Mouse (Mus musculus) CH12.LX (cell line): Measurements from ENCODE around the gene Trnp1. TPM values are rescaled to one million over a fixed set of nuclear protein-coding genes. Genes with fewer than 3 reads are reported as not detected.
A peak's percentile ranks its signal among the peaks of the same experiment; 100 is the strongest.

Experiments used
- DNase-seq: peaks from one replicate; pipeline ENCODE4 v3.0.0-alpha.2; 2013; ENCODE audit errors: extremely low read depth
- H3K27ac ChIP-seq: 2 replicates; pipeline ENCODE4 v1.5.1; 2012; ENCODE audit warnings: low read depth, mild to moderate bottlenecking, control low read depth, moderate library complexity; ENCODE audit not compliant: insufficient read depth
- H3K27me3 ChIP-seq: replicated peaks from 2 replicates; pipeline ENCODE3; 2012; ENCODE audit warnings: inconsistent platforms
- H3K36me3 ChIP-seq, 2 experiments: replicated peaks in 1 of 2; 2 replicates each; pipeline versions ENCODE3 to v1.6.1; 2012; ENCODE audit warnings: inconsistent platforms in 1 of 2, low read length in 1 of 2, mild to moderate bottlenecking in 1 of 2, mixed read lengths in 1 of 2, moderate library complexity in 1 of 2; ENCODE audit not compliant: control insufficient read depth in 1 of 2, insufficient read depth in 1 of 2
- H3K4me1 ChIP-seq, 2 experiments: 2 replicates each; pipeline ENCODE4 v1.6.1; 2012; ENCODE audit warnings: inconsistent platforms in 1 of 2, moderate library complexity in 1 of 2; ENCODE audit not compliant: insufficient read depth in 2 of 2, control insufficient read depth in 1 of 2
- H3K4me2 ChIP-seq: 2 replicates; pipeline ENCODE4 v1.6.1; 2012; ENCODE audit warnings: low read depth, mild to moderate bottlenecking, control low read depth; ENCODE audit not compliant: poor library complexity, insufficient read depth, severe bottlenecking
- H3K4me3 ChIP-seq, 3 experiments: fragments of 150-350 bp in 1 of 3; sonication (generic) in 1 of 3; replicated peaks in 1 of 3; 2 replicates each; pipeline versions ENCODE3 to v1.5.1; 2011 to 2012; ENCODE audit warnings: low read depth in 2 of 3, low read length in 2 of 3, mild to moderate bottlenecking in 2 of 3, moderate library complexity in 2 of 3, control low read depth in 1 of 3, improper control_type of control experiment in 1 of 3, inconsistent platforms in 1 of 3, mixed read lengths in 1 of 3; ENCODE audit not compliant: poor library complexity in 1 of 3
- H3K79me2 ChIP-seq: replicated peaks from 2 replicates; pipeline ENCODE4 v1.6.1; 2012; ENCODE audit warnings: mild to moderate bottlenecking, moderate library complexity; ENCODE audit not compliant: control insufficient read depth, poor library complexity, insufficient read depth, severe bottlenecking; ENCODE audit errors: extremely low read depth
- H3K9ac ChIP-seq: 2 replicates; pipeline ENCODE4 v1.6.1; 2012; ENCODE audit warnings: low read depth, mild to moderate bottlenecking, control low read depth, moderate library complexity; ENCODE audit not compliant: insufficient read depth
- H3K9me3 ChIP-seq: replicated peaks from 2 replicates; pipeline ENCODE3; 2012; ENCODE audit warnings: low read length, inconsistent platforms, mixed read lengths
- BHLHE40 ChIP-seq: IDR thresholded peaks from 2 replicates; pipeline ENCODE4 v1.6.1; 2011; ENCODE audit warnings: mild to moderate bottlenecking, low read depth, low read length, improper control_type of control experiment
- CTCF ChIP-seq, 2 experiments: IDR thresholded peaks in 1 of 2; conservative IDR thresholded peaks in 1 of 2; 2 replicates each; pipeline ENCODE4 v1.5.1; 2011 to 2012; ENCODE audit warnings: low read depth in 2 of 2, low read length in 2 of 2, improper control_type of control experiment in 1 of 2, inconsistent platforms in 1 of 2, mild to moderate bottlenecking in 1 of 2, moderate library complexity in 1 of 2
- ELF1 ChIP-seq: IDR thresholded peaks from 2 replicates; pipeline ENCODE4 v1.6.1; 2014; ENCODE audit warnings: low read depth, mild to moderate bottlenecking, inconsistent platforms, low read length, improper control_type of control experiment
- GABPA ChIP-seq: IDR thresholded peaks from 2 replicates; pipeline ENCODE4 v1.6.1; 2012; ENCODE audit warnings: low read depth, low read length, improper control_type of control experiment, inconsistent platforms; ENCODE audit not compliant: insufficient replicate concordance
- JUN ChIP-seq: IDR thresholded peaks from 2 replicates; pipeline ENCODE4 v1.6.1; 2011; ENCODE audit warnings: low read depth, mild to moderate bottlenecking, low read length, improper control_type of control experiment, moderate library complexity; ENCODE audit not compliant: insufficient read depth
- JUND ChIP-seq: conservative IDR thresholded peaks from 2 replicates; pipeline ENCODE4 v1.6.1; 2011; ENCODE audit warnings: low read depth, low read length, improper control_type of control experiment
- MAZ ChIP-seq: IDR thresholded peaks from 2 replicates; pipeline ENCODE4 v1.6.1; 2012; ENCODE audit warnings: low read depth, mild to moderate bottlenecking, inconsistent platforms, low read length, improper control_type of control experiment, moderate library complexity
- MXI1 ChIP-seq: IDR thresholded peaks from 2 replicates; pipeline ENCODE4 v1.6.1; 2011; ENCODE audit warnings: mild to moderate bottlenecking, low read depth, low read length, improper control_type of control experiment
- POLR2A ChIP-seq: IDR thresholded peaks from 2 replicates; pipeline ENCODE4 v1.6.1; 2011; ENCODE audit warnings: low read depth, mild to moderate bottlenecking, improper control_type of control experiment, low read length
- POLR2AphosphoS2 ChIP-seq: IDR thresholded peaks from 2 replicates; pipeline ENCODE4 v1.6.1; 2011; ENCODE audit warnings: low read depth, low read length, improper control_type of control experiment
- TCF12 ChIP-seq: IDR thresholded peaks from 2 replicates; pipeline ENCODE4 v1.6.1; 2014; ENCODE audit warnings: low read depth, mild to moderate bottlenecking, inconsistent platforms, low read length, improper control_type of control experiment
- UBTF ChIP-seq: IDR thresholded peaks from 2 replicates; pipeline ENCODE4 v1.6.1; 2012; ENCODE audit warnings: low read depth, mild to moderate bottlenecking, inconsistent platforms, low read length, improper control_type of control experiment, moderate library complexity
- USF1 ChIP-seq: IDR thresholded peaks from 2 replicates; pipeline ENCODE4 v1.6.1; 2014; ENCODE audit warnings: low read depth, mild to moderate bottlenecking, inconsistent platforms, low read length, improper control_type of control experiment
- USF2 ChIP-seq: conservative IDR thresholded peaks from 2 replicates; pipeline ENCODE4 v1.6.1; 2011; ENCODE audit warnings: low read depth, low read length, improper control_type of control experiment
- ZC3H11A ChIP-seq: IDR thresholded peaks from 2 replicates; pipeline ENCODE4 v1.6.1; 2012; ENCODE audit warnings: low read depth, mild to moderate bottlenecking, inconsistent platforms, low read length, improper control_type of control experiment
- dilution Hi-C: fragments of 300-500 bp; cut with MboI; formaldehyde crosslinking; loops from 2 replicates; pipeline ENCODE4 v1.14.3; 2020; ENCODE audit warnings: low sequenced_read_pairs; ENCODE audit not compliant: extremely low pct_unique_long_range_greater_than_20kb, extremely low pct_ligation_motif_present
- in situ Hi-C: fragments of 300-500 bp; cut with MboI; formaldehyde crosslinking; loops from 3 replicates; pipeline ENCODE4 v1.14.3; 2019; ENCODE audit warnings: low sequenced_read_pairs, low pct_ligation_motif_present, low pct_unique_long_range_greater_than_20kb, mixed read lengths
- polyA plus RNA-seq: library from polyadenylated mRNA; unstranded; fragments of >175 nt; gene quantifications from 2 replicates; pipeline ENCODE4 v1.2.1, GENCODE M21; 2012; ENCODE audit warnings: low read depth; ENCODE audit not compliant: insufficient read length
- total RNA-seq, 2 experiments: library from RNA; depleted of rRNA; stranded (reverse); fragments of 300-350 nt in 1 of 2; fragments of >200 nt in 1 of 2; gene quantifications; 2 replicates each; pipeline ENCODE4 v1.2.3; 2012 to 2014

Trnp1 gene
- total and polyA plus RNA-seq, 3 experiments, result not detected

DNA sequence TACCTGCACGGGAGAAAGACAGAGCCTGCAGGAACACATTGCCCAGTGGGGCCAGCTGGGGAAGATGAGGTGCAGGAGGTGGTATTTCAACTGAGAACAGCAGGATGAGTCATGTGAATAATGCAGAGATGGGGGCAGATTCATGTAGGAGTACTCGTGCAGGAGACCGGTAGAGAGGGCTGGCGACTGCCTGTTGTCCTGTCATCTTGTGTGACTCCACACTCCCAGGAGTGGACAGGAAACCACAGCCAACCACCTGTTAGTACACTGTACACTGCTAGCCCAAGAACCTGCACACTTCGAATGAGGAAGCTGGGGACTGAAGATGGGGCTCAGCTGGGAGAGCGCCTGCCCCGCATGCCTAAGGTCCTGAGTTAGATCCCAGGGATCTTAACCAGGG lies 3.2 kb upstream of the Trnp1 start:
- peaks cover 0 to 4% of the 10 kb centered on the region in 2 experiments; a peak in 2 of 4 replicates for H3K4me1 ChIP-seq
- H3K36me3 ChIP-seq, result no peaks in the 10 kb centered on the region
- dilution Hi-C loops, result no loop called here
- no peak for DNase-seq
- H3K27me3 ChIP-seq, result peaks cover 89% of the 10 kb centered on the region
- in situ Hi-C loops, result no loop called here
- no peak overlapping the region for H3K27ac ChIP-seq
- TF ChIP-seq TCF12 (no peak), POLR2AphosphoS2 (no peak), UBTF (no peak), JUND (no peak), MAZ (no peak), ELF1 (no peak), BHLHE40 (no peak), POLR2A (no peak), USF1 (no peak), MXI1 (no peak), CTCF (conservative IDR thresholded peaks at IDR 0.05 in 1 of 2, IDR thresholded peaks at IDR 0.05 in 1 of 2; ENCODE audit: low read depth in 2 of 2, low read length in 2 of 2) (no peak), JUN (no peak)
- H3K9ac ChIP-seq, result no peak overlapping the region
- no peak overlapping the region for H3K4me3 ChIP-seq
- H3K4me2 ChIP-seq, result no peak overlapping the region
- H3K9me3 ChIP-seq, result no peaks in the 10 kb centered on the region
- no peaks in the 10 kb centered on the region for H3K79me2 ChIP-seq

DNA sequence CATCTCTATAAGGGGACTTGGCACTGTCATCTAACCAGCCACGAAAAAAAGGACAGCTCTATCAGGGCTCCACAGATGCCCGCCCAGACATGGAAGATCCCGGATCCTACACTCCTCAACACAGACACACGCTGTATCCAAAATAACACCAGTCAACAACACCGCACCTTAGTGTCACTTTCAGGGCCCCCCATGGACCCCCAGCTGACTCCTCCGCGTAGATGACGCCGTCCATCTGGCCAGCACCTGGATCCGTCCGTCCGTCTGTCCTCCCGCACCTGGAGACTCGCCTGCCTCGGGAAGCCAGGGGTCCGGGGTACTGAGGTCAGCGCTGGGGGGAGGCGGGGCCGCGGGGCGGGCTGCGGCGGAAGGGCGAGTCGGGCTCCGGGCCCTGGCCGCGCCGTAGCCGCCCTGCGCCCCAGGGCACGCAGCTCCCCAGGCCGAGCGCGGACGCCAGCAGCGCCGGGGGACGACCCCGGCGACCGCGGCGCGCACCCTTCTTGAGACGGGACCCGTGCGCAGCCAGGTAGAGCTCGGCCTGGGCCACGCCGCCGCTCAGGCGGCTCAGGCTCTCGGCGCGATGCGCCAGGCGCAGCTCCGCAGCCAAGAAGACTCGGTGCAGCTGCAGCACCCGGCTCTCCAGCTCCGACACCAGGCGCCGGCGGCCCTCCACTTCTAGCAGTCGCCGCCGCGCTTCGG lies 740 bp downstream of the Trnp1 start:
- Histone ChIP-seq H3K79me2 (no peaks in the 10 kb centered on the region), H3K4me1 (peaks cover 0 to 15% of the 10 kb centered on the region in 2 experiments; a peak in 2 of 4 replicates), H3K4me2 (peak overlapping the region; percentile 65), H3K9ac (no peak overlapping the region), H3K27ac (no peak overlapping the region), H3K36me3 (no peaks in the 10 kb centered on the region), H3K4me3 (no peak overlapping the region)
- in situ Hi-C loops, result no loop called here
- DNase-seq, result no peak
- dilution Hi-C loops, result no loop called here
- TF ChIP-seq TCF12 (no peak), USF2 (no peak), GABPA (no peak), ZC3H11A (no peak)
- TF ChIP-seq, all 38 proteins: peak for 0
- Histone ChIP-seq H3K9me3 (no peaks in the 10 kb centered on the region), H3K27me3 (peaks cover 83% of the 10 kb centered on the region)
